Mouse (Mus musculus) midbrain, embryonic 11.5 days (tissue): Measurements from ENCODE around the gene Prrc2b. TPM values are rescaled to one million over a fixed set of nuclear protein-coding genes. Genes with fewer than 3 reads are reported as not detected.

Experiments used
- ATAC-seq: fragments of 200-750 bp; cut with Nextera tagmentation; 2 replicates; pipeline ENCODE4 v1.8.0; 2017; ENCODE audit warnings: moderate TSS enrichment, moderate library complexity; ENCODE audit not compliant: low FRiP score
- DNase-seq: peaks from one replicate; pipeline ENCODE4 v3.0.0; 2015; ENCODE audit warnings: low spot score; ENCODE audit errors: missing footprints
- H3K27ac ChIP-seq: fragments of 300-500 bp; sonication (generic); 2 replicates; pipeline ENCODE4 v1.5.1; 2014; ENCODE audit warnings: low read depth, low read length
- H3K27me3 ChIP-seq: fragments of 300-500 bp; sonication (generic); 2 replicates; pipeline ENCODE4 v1.6.1; 2014; ENCODE audit warnings: mild to moderate bottlenecking, low read length, moderate library complexity, mixed read lengths; ENCODE audit not compliant: control insufficient read depth, insufficient read depth
- H3K36me3 ChIP-seq: fragments of 300-500 bp; sonication (generic); 2 replicates; pipeline ENCODE4 v1.6.1; 2014; ENCODE audit warnings: mild to moderate bottlenecking, low read length, moderate library complexity, mixed read lengths; ENCODE audit not compliant: control insufficient read depth, insufficient read depth
- H3K4me1 ChIP-seq: fragments of 300-500 bp; sonication (generic); 2 replicates; pipeline ENCODE4 v1.6.1; 2014; ENCODE audit warnings: low read length; ENCODE audit not compliant: control insufficient read depth, insufficient read depth
- H3K4me2 ChIP-seq: fragments of 300-500 bp; sonication (generic); 2 replicates; pipeline ENCODE4 v1.6.1; 2014; ENCODE audit warnings: mild to moderate bottlenecking, moderate library complexity
- H3K4me3 ChIP-seq: fragments of 300-500 bp; sonication (generic); 2 replicates; pipeline ENCODE4 v1.5.1; 2014; ENCODE audit warnings: low read depth, low read length
- H3K9ac ChIP-seq: fragments of 300-500 bp; sonication (generic); 2 replicates; pipeline ENCODE4 v1.6.1; 2014; ENCODE audit warnings: low read length
- H3K9me3 ChIP-seq: fragments of 300-500 bp; sonication (generic); 2 replicates; pipeline ENCODE4 v1.6.1; 2016; ENCODE audit warnings: low read length; ENCODE audit not compliant: control insufficient read depth
- WGBS: fragments of 180-500 bp; shearing (Covaris S2); extraction: QIAGEN DNeasy Blood & Tissue Kit; methylation state at CpG from one replicate; pipeline ENCODE4 v1.1.7; 2014; 5-methylcytosine and 5-hydroxymethylcytosine counted together
- polyA plus RNA-seq: library from polyadenylated mRNA; unstranded; fragments of >200 nt; fragmentation: Nextera tagmentation; extraction: Ambion mirVana; gene quantifications from 2 replicates; pipeline ENCODE4 v1.2.1, GENCODE M21; 2014

Gene Prrc2b
- polyA plus RNA-seq, 1 experiment from 2014 or later = 64.1 TPM

GRCm38 (mm10) chr2:32182119-32182518 lies 31.2 kb downstream of the Prrc2b start:
- no peaks in the 10 kb centered on the region for H3K27me3 ChIP-seq
- H3K4me1 ChIP-seq = peaks cover 11% of the 10 kb centered on the region
- H3K9ac ChIP-seq = no peak overlapping the region
- H3K36me3 ChIP-seq = peaks cover 4% of the 10 kb centered on the region
- ATAC-seq = no peak
- no peaks in the 10 kb centered on the region for H3K9me3 ChIP-seq
- H3K4me3 ChIP-seq = no peak overlapping the region
- no peak overlapping the region for H3K4me2 ChIP-seq
- DNase-seq = no peak
- H3K27ac ChIP-seq = no peak overlapping the region
- WGBS = 80% methylated on average over 9 of the region's 9 CpGs

- Histone ChIP-seq H3K4me3 (no peak overlapping the region), H3K27me3 (no peaks in the 10 kb centered on the region), H3K4me1 (peaks cover 5% of the 10 kb centered on the region; the same call in 1 of the 2 replicates), H3K9ac (no peak overlapping the region), H3K27ac (no peak overlapping the region), H3K36me3 (peaks cover 9% of the 10 kb centered on the region), H3K4me2 (no peak overlapping the region), H3K9me3 (no peaks in the 10 kb centered on the region)
- ATAC-seq = 0 out of 2 replicates have a peak, but pooled peaks have one; percentile 19
- DNase-seq = no peak
- 65% methylated on average over 13 of the region's 13 CpGs for WGBS
Observed at GRCm38 (mm10) chr2:32182676-32183296, 31.9 kb downstream of the Prrc2b start.

DNA sequence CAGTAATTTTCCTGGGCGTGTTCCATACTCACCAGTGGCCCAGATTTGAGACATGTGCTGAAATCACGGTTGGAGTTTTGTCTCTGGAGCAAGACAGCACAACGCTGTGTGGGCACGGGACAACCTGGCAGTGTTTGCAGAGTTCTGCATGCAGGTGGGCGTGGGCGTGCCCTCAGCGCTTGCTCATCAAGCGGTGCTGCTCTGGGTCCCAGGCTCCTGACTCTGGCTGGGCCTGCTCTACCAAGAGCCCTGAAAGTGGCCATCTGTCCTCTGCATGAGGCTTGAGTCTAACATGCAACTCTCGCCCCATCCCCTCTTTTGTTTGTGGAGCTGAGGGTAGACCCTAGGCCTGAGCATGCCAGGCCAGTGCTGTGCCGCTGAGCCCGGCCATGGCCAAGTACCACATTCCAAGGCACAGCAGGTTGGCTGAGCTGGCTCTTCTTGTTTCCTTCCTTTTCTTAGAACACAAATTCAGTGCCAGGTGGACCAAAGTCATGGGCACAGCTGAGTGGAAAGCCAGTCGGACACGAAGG lies 36.2 kb downstream of the Prrc2b start:
- peaks cover 17% of the 10 kb centered on the region for H3K36me3 ChIP-seq
- DNase-seq = no peak

DNA sequence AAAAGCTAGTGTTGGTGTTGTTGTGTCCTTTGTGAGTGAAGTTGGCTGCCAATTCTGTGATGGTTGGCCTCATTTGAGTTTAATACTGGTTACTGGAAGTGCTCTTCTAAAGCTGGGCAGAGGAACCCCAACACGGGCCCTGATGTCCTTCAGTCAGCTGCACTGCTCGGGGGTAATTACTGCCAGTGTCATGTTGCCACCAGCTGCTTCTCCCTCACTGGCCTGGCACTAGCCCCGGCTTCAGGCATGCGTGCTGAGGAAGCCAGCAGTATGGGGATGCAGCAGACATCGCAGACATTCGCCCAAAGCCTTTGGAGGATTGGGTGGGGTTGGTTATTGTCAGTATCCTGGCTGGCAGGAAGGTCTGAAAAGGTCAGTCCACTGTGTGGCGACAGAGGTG lies 36.8 kb downstream of the Prrc2b start:
- Histone ChIP-seq H3K4me3 (no peak overlapping the region), H3K9ac (no peak overlapping the region), H3K27ac (no peak overlapping the region), H3K36me3 (peaks cover 19% of the 10 kb centered on the region), H3K27me3 (no peaks in the 10 kb centered on the region), H3K4me2 (no peak overlapping the region), H3K9me3 (no peaks in the 10 kb centered on the region), H3K4me1 (no peaks in the 10 kb centered on the region)
- ATAC-seq = no peak
- DNase-seq = no peak
- 92% methylated on average over 7 of the region's 7 CpGs for WGBS

More for the DNA sequence above, 36.2 kb downstream of the Prrc2b start:
- Histone ChIP-seq H3K27me3 (no peaks in the 10 kb centered on the region), H3K4me3 (no peak overlapping the region), H3K9ac (no peak overlapping the region), H3K4me2 (no peak overlapping the region), H3K4me1 (no peaks in the 10 kb centered on the region), H3K27ac (no peak overlapping the region), H3K9me3 (no peaks in the 10 kb centered on the region)
- WGBS = 94% methylated on average over 13 of the region's 13 CpGs
- ATAC-seq = no peak

- no peaks in the 10 kb centered on the region for H3K27me3 ChIP-seq
- no peak overlapping the region for H3K4me3 ChIP-seq
- DNase-seq (no peak), ATAC-seq (no peak)
- H3K36me3 ChIP-seq = peaks cover 29% of the 10 kb centered on the region
- H3K27ac ChIP-seq = no peak overlapping the region
- no peaks in the 10 kb centered on the region for H3K9me3 ChIP-seq
- H3K9ac ChIP-seq = no peak overlapping the region
- H3K4me1 ChIP-seq = no peaks in the 10 kb centered on the region
- no peak overlapping the region for H3K4me2 ChIP-seq
- 89% methylated on average over 5 of the region's 5 CpGs for WGBS
Observed at GRCm38 (mm10) chr2:32189060-32189681, 38.3 kb downstream of the Prrc2b start.

GRCm38 (mm10) chr2:32190620-32191019 lies 39.7 kb downstream of the Prrc2b start:
- Histone ChIP-seq H3K4me1 (no peaks in the 10 kb centered on the region), H3K9me3 (no peaks in the 10 kb centered on the region), H3K9ac (no peak overlapping the region), H3K27me3 (no peaks in the 10 kb centered on the region), H3K4me2 (no peak overlapping the region), H3K4me3 (no peak overlapping the region), H3K36me3 (peaks cover 34% of the 10 kb centered on the region), H3K27ac (no peak overlapping the region)
- ATAC-seq (no peak), DNase-seq (no peak)
- WGBS = 100% methylated on average over 1 of the region's 1 CpGs

DNA sequence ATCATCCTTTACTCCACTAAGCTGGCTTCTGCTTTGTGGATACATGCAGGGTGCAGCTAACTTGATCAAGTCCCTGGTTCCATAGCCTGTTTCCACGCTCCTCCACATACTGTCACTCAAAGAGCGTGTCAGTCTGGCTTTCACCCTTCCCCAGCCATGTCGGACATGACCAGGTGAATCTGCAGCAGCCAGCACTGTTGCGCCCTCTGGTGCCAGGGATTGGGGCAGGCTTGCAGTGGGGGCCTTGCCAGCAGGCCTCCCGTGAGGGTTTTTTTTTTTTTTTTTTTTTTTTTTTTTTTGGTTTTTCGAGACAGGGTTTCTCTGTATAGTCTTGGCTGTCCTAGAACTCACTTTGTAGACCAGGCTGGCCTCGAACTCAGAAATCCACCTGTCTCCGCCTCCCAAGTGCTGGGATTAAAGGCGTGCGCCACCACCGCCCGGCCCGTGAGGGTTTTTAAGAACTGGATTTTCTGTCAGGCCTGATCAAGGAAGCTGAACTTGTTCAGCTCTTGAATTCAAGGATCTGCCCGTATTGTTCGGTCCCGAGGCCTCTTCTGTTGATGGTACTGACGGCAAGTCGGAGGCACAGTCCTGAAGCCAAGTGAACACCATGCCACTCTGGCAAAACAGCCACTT lies 41.1 kb downstream of the Prrc2b start:
- Histone ChIP-seq H3K4me1 (no peaks in the 10 kb centered on the region), H3K4me2 (no peak overlapping the region), H3K9me3 (no peaks in the 10 kb centered on the region), H3K27me3 (no peaks in the 10 kb centered on the region), H3K9ac (no peak overlapping the region), H3K36me3 (peaks cover 45% of the 10 kb centered on the region), H3K4me3 (no peak overlapping the region), H3K27ac (no peak overlapping the region)
- WGBS = 86% methylated on average over 16 of the region's 18 CpGs
- no peak for ATAC-seq
- no peak for DNase-seq

DNA sequence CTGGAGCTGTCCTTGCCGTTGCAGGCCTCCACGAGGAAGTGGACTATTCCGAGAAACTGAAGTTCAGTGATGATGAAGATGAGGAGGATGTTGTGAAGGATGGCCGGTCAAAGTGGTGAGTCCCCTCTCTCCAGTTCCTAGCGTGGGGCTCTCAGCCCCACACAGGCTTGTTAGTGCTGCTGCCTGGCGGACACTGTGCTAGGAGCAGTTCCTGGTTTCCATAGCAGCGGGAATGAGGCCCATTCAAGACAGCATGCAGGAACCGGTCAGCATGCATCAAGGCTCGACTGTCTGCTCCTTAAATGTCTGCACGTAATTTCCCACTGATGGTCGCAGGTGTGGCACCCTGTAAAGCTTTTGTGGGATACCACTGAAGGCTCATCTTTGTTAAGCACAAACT lies 48.1 kb downstream of the Prrc2b start:
- Histone ChIP-seq H3K4me1 (no peaks in the 10 kb centered on the region), H3K4me2 (no peak overlapping the region), H3K27ac (no peak overlapping the region), H3K9ac (no peak overlapping the region), H3K4me3 (no peak overlapping the region), H3K9me3 (no peaks in the 10 kb centered on the region), H3K27me3 (no peaks in the 10 kb centered on the region), H3K36me3 (peaks cover 48% of the 10 kb centered on the region)
- no peak for DNase-seq
- ATAC-seq = no peak
- 80% methylated on average over 11 of the region's 11 CpGs for WGBS

- H3K4me2 ChIP-seq = no peak overlapping the region
- no peak for ATAC-seq
- H3K4me1 ChIP-seq = no peaks in the 10 kb centered on the region
- H3K27ac ChIP-seq = no peak overlapping the region
- 97% methylated on average over 4 of the region's 4 CpGs for WGBS
- no peak overlapping the region for H3K4me3 ChIP-seq
- no peaks in the 10 kb centered on the region for H3K27me3 ChIP-seq
- no peak for DNase-seq
- no peaks in the 10 kb centered on the region for H3K9me3 ChIP-seq
- H3K9ac ChIP-seq = no peak overlapping the region
- peaks cover 43% of the 10 kb centered on the region for H3K36me3 ChIP-seq
Observed at GRCm38 (mm10) chr2:32200033-32200432, 49.2 kb downstream of the Prrc2b start.
